Mouse (Mus musculus): ENCODE data around the gene Zfp668. TPM values are rescaled to one million over a fixed set of nuclear protein-coding genes. Genes with fewer than 3 reads are reported as not detected.
"Not testable (repeated sequence)": the region's sequence is repeated elsewhere in the genome, so short reads cannot be mapped to it uniquely, and the experiment has no call there.

Gene Zfp668
- total RNA-seq, 1 experiment from 2014 or later = 7.1 TPM

DNA sequence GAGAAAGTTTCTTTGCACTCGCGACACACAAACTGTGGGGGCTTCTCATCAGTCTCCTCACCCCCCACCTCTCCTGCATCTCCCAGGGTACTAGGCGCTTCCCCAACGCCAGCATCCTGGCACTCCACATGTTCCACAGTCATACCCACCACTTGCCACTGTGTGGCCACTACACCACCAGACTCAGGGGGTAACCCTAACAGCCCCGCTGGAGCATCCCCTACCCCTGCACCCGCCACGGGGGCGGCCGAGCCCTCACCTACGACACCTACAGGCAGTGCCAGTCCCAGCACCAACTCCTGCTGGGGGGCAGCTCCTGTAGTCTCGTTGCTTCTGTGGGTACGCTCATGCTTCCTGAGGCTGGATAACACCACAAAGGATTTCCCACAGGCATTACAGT is 10.2 kb downstream of the Zfp668 start:
- ATAC-seq (replicated peaks; ENCODE audit: insufficient number of reproducible peaks, low FRiP score, low TSS enrichment, poor library complexity, severe bottlenecking) = no peak

GRCm38 (mm10) chr7:127858258-127858657 is 18.4 kb downstream of the Zfp668 start:
- no peak for ATAC-seq (replicated peaks; ENCODE audit: insufficient number of reproducible peaks, low FRiP score, low TSS enrichment, poor library complexity, severe bottlenecking)

DNA sequence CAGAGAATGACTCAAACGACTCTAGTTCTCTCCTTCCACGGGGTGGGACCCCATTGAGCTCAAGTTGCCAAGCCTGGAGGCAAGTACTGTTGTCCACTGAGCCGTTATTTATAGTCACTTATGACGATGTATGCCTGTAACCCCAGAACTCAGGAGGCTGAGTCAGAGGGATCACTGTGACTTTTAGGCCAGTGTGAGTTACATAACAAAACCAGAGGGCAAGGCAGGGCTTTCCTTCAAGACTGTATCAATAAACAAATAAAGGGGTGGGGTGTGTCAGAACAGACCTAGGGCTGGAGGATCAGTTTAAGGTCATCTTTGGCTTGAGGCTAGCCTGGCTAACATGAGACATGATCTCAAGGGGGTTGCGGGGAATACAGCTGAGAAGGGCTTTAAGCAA is 25.7 kb downstream of the Zfp668 start:
- peak; percentile 32; the same call in 1 of the 2 replicates for ATAC-seq (replicated peaks; ENCODE audit: insufficient number of reproducible peaks, low FRiP score, low TSS enrichment, poor library complexity, severe bottlenecking)

DNA sequence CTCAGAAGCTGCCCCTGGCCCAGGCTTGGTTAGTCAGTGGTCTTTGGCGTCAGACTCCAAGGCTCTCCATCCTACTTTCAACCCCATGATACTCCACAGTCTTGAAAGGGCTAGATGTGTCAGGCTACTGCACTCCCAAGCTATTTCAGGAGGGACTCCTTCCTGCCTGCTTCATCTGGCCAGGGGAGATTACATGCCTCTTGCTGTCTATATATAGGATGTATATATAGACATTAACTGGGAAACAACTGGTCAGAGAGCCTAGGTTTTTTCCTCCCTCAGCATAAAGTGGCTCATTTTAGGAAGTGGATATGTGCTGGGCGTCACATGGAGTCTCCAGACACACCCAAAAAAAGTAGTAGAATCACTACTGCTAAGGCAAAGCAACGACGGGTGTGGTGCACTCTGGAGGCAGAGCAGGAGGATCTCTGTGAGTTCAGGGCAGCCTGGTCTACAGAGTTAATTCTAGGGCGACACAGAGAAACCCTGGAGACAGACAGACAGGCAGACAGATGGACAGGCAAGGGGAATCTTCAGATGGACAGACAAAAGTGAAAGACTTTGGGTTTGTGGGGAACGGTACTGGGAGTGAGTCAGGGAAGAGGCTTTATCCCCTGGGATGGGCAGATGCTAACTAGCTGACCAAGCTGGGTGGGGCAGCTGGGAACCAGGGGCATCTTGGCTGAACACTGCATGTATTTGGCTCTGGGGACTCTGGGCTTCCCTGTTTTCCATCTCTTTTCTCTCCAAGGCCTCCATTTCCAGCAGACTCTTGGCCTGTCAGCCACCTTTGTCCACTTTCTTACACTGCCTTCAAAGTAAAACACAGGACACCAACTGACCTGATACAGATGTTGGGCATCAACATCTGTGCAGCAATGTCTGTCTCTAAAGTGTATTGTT is 26.4 kb downstream of the Zfp668 start:
- ATAC-seq (replicated peaks; ENCODE audit: insufficient number of reproducible peaks, low FRiP score, low TSS enrichment, poor library complexity, severe bottlenecking) = peak; percentile 78

DNA sequence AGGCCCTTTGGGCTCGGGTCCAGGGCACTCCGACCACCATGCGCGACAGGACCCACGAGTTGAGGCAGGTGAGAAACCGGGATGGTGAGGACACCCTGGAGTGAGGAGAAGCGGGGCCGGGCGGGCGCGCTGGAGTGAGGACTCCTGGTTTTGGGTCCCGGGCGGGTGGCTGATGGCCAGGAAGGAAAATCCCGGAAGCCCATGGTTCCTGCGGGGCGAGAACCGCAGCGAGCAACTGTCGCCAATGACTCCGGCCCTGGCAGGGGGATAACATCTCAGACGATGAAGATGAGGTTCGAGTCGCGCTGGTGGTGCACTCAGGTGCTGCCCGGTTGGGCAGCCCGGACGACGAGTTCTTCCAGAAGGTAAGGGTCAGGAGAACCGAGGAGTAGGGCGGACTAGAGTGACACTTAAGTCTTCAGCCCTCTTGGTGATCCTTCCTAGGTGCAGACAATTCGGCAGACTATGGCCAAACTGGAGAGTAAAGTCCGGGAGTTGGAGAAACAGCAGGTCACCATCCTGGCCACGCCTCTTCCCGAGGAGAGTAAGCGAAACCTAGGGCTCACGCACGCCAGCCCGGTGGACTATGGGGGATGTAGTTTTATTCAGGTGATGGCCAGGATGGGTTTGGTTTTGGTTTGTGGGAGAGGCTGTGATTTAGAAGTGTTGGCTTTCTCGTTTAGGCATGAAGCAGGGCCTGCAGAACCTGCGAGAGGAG is 34.5 kb downstream of the Zfp668 start:
- ATAC-seq (replicated peaks; ENCODE audit: insufficient number of reproducible peaks, low FRiP score, low TSS enrichment, poor library complexity, severe bottlenecking) = peak; percentile 83

DNA sequence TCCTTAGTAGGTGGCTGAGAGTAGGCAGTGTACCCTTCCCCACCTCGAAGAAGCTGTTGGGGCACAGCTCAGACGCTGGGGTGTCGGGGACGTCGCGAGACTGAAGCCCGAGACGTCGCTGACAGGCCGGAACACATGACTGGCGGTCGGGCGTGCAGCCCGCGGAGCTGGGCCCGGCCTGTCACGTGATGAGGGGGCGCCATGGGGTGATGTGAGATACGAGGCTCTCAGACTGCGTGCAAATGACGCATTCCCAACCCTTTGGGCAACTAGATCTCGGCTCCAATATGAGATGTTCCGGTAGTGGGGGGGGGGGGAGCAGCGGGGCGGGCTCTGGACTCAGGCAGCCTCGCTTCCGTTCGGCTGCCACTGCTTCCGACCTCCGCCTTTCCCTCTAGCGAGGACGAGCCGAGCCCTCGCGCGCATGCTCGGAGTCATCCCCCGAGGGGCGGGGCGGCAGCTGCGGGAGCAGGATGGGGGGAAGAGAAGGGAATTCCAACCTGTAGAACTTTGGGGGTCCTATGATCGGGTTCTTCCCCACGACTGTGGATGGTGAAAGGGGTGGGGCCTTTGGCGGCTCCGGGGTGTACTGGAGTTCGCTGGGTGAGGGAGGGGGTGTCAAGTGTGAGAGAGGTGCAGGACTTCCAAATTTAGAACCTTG is 35.2 kb downstream of the Zfp668 start:
- ATAC-seq (replicated peaks; ENCODE audit: insufficient number of reproducible peaks, low FRiP score, low TSS enrichment, poor library complexity, severe bottlenecking) = peak; percentile 80

- peak; percentile 14; the same call in 1 of the 2 replicates for ATAC-seq (replicated peaks; ENCODE audit: insufficient number of reproducible peaks, low FRiP score, low TSS enrichment, poor library complexity, severe bottlenecking)
Observed at GRCm38 (mm10) chr7:127840886-127841285, 35.7 kb downstream of the Zfp668 start.

DNA sequence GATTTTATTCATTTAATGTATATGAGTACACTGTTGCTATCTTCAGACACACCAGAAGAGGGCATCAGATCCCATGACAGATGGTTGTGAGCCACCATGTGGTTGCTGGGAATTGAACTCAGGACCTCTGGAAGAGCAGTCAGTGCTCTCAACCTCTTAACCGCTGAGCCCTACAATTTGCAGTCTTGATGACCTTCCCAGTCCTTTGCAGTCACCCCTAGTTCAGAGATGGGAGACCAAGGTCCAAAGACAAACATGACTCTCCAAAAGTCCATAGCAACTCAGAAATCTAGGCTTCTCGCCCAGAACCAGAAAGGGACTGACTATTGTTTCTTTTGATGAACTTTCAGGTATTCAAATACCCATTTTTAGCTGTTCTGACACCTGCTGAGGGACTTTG is 36.6 kb downstream of the Zfp668 start:
- not testable (repeated sequence) for ATAC-seq (replicated peaks; ENCODE audit: insufficient number of reproducible peaks, low FRiP score, low TSS enrichment, poor library complexity, severe bottlenecking)

- not testable (repeated sequence) for ATAC-seq (replicated peaks; ENCODE audit: insufficient number of reproducible peaks, low FRiP score, low TSS enrichment, poor library complexity, severe bottlenecking)
Observed at GRCm38 (mm10) chr7:127837878-127838277, 38.8 kb downstream of the Zfp668 start.

GRCm38 (mm10) chr7:127837473-127837872 is 39.2 kb downstream of the Zfp668 start:
- no peak for ATAC-seq (replicated peaks; ENCODE audit: insufficient number of reproducible peaks, low FRiP score, low TSS enrichment, poor library complexity, severe bottlenecking)

- no peak for ATAC-seq (replicated peaks; ENCODE audit: insufficient number of reproducible peaks, low FRiP score, low TSS enrichment, poor library complexity, severe bottlenecking)
Observed at GRCm38 (mm10) chr7:127835550-127835949, 41.1 kb downstream of the Zfp668 start.

DNA sequence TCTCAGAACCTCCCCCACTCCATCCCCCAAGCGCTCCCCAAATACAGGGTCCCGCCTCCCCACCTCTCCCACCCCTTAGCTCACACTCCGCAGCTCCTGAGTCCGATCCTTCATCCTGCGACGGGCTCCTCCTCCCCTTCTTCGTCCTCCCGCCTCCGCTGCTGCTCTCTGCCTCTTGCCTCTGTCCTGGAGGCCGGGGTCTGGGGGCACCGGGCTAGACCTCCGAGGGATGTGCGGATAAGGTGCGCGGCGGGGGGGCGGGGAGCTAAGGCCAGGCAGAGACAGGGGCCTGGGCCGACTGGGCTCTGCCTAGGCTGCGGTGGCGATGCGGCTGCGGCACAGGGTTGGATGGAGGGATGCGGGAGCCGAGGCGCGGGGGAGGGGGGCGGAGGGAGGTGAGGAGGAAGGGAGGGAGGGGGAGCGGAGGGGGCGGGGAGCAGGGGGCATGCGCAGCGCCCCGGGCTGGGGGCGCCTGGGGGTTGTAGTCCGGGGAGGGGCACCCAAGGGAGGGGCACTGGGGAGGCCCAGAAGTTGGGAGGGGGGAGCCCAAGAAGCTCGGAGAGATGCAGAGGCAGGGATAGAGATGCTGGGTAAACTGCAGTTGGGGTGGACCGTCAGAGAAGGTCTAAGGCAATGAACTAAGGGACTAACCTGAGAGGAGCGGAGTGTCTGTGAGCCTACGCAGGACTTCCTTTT is 52.3 kb downstream of the Zfp668 start, which contains the start of the genes Stx4a and Stx1b:
Gene Stx4a, plus strand, starts transcription at position 119 of the 696 bp plus-strand sequence.
Gene Stx1b, minus strand, starts transcription at position 374 of the 696 bp plus-strand sequence.
- no peak for ATAC-seq (replicated peaks; ENCODE audit: insufficient number of reproducible peaks, low FRiP score, low TSS enrichment, poor library complexity, severe bottlenecking)

- ATAC-seq (replicated peaks; ENCODE audit: insufficient number of reproducible peaks, low FRiP score, low TSS enrichment, poor library complexity, severe bottlenecking) = no peak
Observed at GRCm38 (mm10) chr7:127823236-127824171, 53.1 kb downstream of the Zfp668 start.

GRCm38 (mm10) chr7:127822494-127822893 is 54.1 kb downstream of the Zfp668 start:
- ATAC-seq (replicated peaks; ENCODE audit: insufficient number of reproducible peaks, low FRiP score, low TSS enrichment, poor library complexity, severe bottlenecking) = no peak

DNA sequence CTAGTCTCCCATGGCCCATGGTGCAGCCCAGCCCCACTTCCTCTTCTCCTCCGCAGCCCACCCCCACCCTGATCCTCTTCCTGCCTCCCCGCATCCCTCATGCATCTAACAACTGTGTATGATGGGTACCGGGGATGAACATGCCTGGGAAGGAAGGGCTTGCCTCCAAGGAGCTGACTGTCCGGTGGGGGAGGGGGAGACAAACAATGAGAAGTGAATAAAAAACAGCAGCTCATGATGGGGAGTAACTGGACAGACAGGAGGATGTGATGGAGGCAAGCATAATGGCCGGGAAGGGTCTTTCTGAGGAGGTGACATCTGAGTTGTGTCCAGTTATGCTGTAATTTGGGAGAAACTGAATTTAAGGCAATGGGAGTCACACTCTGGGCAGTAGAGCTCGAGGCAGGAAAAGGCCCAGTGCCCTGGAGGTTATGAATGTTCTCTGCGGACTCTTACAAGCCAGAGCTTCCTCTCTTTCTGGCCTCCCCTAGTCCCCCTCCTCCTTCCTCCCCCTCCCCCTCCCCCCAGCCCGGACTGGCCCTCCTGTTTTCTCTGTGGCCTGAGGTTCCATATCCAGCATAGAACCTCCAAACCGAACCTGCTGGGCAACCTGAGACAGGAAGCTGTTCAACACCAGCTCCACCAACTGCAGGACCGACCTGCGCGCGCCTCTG is 55.7 kb downstream of the Zfp668 start:
- ATAC-seq (replicated peaks; ENCODE audit: insufficient number of reproducible peaks, low FRiP score, low TSS enrichment, poor library complexity, severe bottlenecking) = no peak

GRCm38 (mm10) chr7:127817776-127818175 is 58.9 kb downstream of the Zfp668 start:
- no peak for ATAC-seq (replicated peaks; ENCODE audit: insufficient number of reproducible peaks, low FRiP score, low TSS enrichment, poor library complexity, severe bottlenecking)

- ATAC-seq (replicated peaks; ENCODE audit: insufficient number of reproducible peaks, low FRiP score, low TSS enrichment, poor library complexity, severe bottlenecking) = no peak
Observed at GRCm38 (mm10) chr7:127817053-127817452, 59.6 kb downstream of the Zfp668 start.
